Mouse (Mus musculus) layer of hippocampus, adult 9-11 months (tissue): ENCODE results near the gene Sbno2.

ENCODE experiments used
- DNase-seq: peaks from one replicate; pipeline ENCODE4 v3.0.0; 2022

Sbno2 gene

DNA sequence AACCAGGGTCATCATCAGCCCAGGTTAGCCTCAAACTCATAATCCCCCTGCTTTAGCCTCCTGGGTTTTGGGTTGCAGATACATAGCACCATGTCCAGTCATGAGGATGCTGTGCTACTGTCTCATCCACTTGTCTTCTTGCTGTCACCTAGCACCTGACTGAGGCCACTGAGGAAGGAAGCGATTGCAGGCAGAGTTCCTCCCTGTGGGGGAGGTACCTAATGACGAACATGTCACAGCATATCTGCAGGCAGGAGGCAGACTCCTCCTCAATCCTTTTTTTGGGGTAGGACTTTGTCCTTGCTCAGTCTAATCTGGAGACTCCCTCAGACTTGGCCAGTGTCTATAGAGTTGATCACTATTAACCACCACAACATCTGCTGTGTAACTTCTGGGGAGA lies 16.3 kb upstream of the Sbno2 start:
- no peak for DNase-seq

DNA sequence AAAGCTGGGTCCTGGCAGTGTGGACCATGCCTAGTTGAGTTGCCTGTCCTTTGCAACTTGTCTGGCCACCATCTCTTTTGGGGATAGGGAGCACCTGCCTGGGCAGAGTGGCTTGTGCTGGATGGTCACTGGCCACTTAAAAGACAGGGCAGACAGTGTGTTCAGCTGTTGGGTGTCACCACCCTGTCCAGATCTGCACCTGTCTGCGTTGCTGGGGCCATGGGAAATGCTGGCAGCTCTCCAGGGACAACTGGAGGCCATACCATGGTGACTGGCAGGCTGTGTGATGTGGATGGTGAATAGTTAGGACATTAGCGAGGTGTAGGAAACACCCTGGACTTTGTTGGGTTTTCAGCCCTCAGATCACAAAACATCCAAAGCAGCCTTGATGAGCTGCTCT lies 14.8 kb upstream of the Sbno2 start:
- no peak for DNase-seq

GRCm38 (mm10) chr10:80118552-80118951 lies 13.2 kb upstream of the Sbno2 start:
- DNase-seq: no peak

- DNase-seq: no peak
Measured at GRCm38 (mm10) chr10:80117736-80118135, 12.4 kb upstream of the Sbno2 start.

DNA sequence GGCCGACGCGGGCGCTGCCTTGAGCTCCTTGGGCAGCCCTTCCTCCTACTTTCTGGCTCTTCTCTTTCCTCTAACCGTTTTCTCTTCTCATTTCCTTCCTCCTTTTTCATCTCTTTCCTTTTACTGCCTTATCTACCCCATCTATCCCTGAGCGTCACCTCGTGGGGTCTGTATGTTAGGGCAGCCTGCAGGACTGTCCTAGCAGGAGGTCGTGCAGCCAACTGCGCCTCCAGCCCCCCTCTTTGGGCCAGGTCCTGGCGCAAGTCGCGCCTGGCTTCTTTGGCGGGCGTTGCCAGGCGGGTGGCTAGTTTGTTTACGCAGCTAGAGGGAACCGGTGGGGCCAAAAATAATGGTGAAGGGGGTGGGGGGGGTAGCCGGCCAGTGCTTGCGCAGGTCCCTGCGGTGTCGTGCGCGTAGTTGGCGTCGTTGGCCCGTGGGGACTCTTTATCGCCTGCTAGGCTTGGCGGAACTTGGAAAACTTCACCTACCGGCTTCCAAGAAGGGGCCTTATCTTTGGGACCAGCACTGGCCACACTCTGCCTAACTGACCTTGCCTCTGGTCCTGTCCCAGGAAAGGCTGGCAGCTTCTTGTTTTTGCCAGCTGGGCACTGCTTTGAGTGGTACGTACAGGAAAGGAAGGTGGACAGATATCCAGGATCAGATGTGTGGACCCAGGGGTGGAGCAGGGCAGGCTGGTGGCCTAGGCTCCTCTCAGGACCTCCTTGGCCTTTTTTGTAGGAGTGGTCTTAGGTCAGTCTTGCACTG lies 11.7 kb upstream of the Sbno2 start:
- DNase-seq: no peak

DNA sequence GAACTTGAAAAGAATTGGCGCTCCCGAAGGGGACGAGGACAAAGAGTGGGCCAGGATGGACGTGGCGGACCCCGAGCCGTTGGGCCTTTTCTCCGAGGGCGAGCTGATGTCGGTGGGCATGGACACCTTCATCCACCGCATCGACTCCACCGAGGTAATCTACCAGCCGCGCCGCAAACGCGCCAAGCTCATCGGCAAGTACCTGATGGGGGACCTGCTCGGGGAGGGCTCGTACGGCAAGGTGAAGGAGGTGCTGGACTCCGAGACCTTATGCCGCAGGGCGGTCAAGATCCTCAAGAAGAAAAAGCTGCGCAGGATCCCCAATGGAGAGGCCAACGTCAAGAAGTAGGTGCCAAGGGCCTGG lies 11.2 kb upstream of the Sbno2 start:
- no peak for DNase-seq

GRCm38 (mm10) chr10:80115944-80116335 lies 10.6 kb upstream of the Sbno2 start:
- DNase-seq: no peak

- peak; percentile 100 for DNase-seq
Measured at GRCm38 (mm10) chr10:80115290-80115943, 10.0 kb upstream of the Sbno2 start, which contains the start of gene Stk11. Stk11 (plus strand) TSS chr10:80115803.

GRCm38 (mm10) chr10:80114341-80115284 lies 9.2 kb upstream of the Sbno2 start:
- DNase-seq: peak; percentile 90

- no peak for DNase-seq
Measured at GRCm38 (mm10) chr10:80107678-80108077, 2.3 kb upstream of the Sbno2 start.

DNA sequence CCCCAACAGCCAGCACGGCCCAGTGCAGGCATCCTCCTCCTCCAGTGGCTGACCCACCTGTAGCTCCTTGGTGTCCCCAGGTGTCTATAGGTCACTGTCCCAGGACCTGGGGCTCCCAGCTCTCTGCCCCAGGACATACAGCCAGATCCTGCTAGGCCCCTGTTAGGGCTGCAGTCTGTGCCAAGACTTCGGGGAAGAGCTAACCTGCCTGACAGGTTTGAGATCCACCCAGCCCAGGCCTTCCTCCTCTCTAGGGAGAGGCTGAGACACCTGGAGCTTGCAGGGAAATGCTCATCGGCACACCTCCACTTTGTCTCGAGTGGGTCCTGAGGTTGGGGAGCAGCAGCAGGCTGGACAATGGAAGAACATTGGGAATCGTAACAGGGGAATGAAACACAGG lies 555 bp upstream of the Sbno2 start:
- no peak for DNase-seq

GRCm38 (mm10) chr10:80104181-80104580 lies 1.2 kb downstream of the Sbno2 start:
- DNase-seq: no peak

GRCm38 (mm10) chr10:80103032-80103431 lies 2.3 kb downstream of the Sbno2 start:
- DNase-seq: no peak

DNA sequence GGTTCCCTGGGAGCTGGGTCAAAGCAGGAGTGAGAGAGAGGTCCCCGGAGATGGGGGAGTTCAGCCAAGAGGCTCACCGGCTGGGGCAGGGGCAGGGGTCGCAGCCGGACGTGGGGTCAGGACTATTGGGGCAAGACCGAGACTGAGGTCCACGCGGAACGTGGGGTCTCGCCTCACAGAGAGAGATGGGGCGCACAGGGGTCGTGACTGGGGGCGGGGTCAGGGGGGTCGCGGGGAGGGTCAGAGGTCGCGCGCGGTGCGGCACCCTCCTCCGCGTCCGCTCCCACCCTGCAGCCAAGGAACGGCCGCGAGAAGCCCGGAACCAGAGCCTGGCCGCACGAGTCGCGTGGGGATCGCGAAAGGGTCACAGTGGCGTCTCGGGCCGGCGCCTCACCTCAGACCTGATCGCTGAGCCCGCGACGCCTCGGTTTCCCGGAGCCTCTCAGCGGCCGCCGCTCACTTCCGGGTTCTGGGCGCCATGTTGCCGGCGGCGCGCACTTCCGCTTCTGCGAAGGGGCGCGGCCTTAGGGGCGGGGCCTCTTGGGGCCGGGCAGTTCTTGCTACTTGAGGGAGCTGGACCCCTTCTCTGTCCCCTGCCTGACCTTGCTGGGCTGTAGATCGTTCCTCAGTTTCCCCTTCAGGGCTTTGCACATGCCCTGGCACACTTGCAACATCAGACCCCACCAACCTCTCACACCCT lies 3.0 kb downstream of the Sbno2 start:
- DNase-seq: peak; percentile 85

- no peak for DNase-seq
Measured at GRCm38 (mm10) chr10:80100982-80101381, 4.4 kb downstream of the Sbno2 start.

DNA sequence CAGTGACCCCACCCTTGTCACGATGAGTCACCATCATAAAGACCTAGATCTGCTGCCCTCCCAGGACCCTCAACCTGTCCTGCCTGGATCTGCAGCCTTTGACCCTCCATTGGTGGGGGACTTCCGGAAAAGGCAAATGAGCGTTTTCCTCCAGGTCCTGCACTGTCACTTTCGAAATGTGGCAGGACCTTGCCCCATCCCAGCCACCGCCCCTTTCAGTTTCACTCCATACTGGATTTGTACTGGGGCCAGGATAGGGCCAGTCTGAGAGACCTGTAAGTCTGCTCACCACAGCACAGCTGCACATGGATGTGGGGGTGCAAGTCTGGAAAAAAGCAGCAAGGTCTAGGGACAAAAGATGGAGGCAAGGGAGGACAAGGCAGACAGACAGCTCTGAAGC lies 6.7 kb downstream of the Sbno2 start:
- no peak for DNase-seq

DNA sequence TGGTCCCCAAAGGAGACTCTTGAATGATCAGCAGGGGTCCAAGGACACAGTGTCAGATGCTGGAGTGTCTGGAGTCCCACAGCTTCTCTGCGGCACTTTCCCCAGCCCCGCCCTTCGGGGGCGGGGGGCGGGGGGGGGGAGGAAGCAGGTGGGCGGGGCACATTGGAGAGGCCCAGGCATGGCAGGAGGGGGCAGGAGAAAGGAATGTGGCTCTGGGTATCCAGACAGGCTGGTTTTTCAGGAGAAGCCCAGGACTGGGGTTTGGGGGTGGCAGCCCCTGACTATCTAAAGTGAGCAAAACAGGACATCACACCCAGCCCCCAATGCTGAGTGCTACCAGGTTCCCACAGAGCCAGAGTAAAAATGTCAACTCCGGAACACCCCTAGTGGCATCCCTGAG lies 8.1 kb downstream of the Sbno2 start:
- no peak for DNase-seq

DNA sequence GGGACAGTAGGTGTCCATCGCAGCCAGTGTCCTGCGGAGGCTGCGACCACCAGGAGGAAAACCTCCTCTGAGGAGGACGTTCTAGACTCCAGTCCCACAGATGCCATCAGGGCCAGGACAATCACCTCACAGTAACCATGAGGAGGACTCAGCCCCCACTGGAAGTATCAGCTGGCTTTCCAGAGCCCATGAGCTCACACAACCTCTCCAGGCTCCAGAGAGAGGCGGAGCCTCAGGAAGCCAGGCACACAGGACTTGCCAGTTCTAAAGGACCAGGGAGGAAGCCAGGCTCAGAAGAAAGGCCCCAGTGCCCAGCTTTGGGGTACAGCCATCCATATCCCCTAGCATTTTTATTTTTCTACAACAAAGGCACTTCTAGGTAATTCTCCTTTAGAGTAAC lies 9.8 kb downstream of the Sbno2 start:
- peak; percentile 47 for DNase-seq

DNA sequence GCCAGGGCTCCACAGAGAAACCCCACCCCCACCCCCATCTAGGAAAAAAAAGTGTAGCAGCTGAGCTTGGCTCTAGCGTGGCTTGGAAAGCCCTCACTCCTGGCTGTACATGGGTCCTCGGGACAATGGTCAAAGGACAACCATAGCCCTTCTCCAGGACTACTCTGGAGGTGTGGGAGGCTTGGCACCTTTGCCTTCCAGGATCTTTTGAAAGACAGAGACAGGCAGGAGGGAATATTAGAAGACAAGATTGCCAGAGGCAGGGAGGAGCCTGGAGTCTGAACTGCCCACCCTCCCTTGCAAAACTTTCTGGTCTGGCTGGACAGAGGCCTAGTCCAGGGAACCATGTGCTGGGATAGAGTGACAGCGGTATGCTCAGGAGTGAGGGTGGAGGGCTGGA lies 10.7 kb downstream of the Sbno2 start:
- DNase-seq: no peak

GRCm38 (mm10) chr10:80094085-80094484 lies 11.3 kb downstream of the Sbno2 start:
- DNase-seq: no peak

DNA sequence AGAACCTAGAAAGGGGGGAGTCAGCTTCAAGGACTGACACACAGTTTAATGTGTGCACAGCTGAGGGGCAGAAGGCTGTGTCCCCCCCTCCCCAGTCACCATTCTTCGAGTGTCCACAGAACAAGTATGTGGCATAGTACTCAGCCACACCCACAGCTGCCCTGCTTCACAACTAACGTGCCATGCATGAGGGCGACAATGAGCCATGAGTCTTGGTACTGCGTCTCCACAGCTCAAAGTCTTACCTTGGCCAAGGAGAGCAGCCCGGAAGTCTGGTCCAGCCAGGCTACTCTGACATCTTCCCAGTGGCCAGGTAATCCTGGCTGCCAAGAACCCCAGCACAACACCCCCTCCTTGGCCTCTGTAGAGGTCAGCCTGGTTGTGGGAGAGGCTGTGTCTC lies 12.7 kb downstream of the Sbno2 start:
- no peak for DNase-seq

DNA sequence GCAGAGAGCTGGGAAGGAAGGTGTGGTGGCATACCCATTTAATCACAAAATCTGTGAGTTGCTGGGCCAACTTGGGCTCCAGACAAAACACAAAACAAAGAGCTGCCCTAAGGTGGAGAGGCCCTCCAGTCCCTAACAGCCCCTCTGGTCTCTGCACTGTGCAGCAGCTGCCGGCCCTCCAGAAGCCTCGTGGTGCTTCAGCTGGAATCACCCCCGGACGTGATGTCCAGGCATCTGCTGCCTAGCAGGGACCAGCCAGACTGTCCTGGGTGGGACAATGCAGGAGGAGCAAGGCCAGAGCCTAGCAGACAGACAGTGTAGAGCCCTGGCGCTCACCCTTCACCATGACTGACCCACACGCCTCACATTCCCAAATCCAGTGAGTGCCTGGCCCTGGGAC lies 13.8 kb downstream of the Sbno2 start:
- DNase-seq: no peak

GRCm38 (mm10) chr10:80089146-80089545 lies 16.2 kb downstream of the Sbno2 start:
- DNase-seq: no peak
